Mouse (Mus musculus): ENCODE measurements at regions not wholly inside any gene's neighbourhood (a gene's known extent, or its start where the extent isn't known, plus 50 kb on each side); places are given as distances from the start of the nearest gene placed in this dataset.

- Histone ChIP-seq H3K36me3 (ENCODE audit: insufficient read depth) (no peaks in the 10 kb centered on the region), H3K9me3 (ENCODE audit: low read length) (no peaks in the 10 kb centered on the region), H3K4me1 (ENCODE audit: insufficient read depth) (no peaks in the 10 kb centered on the region), H3K27me3 (ENCODE audit: insufficient read depth, low read length) (no peaks in the 10 kb centered on the region), H3K4me2 (ENCODE audit: low read depth) (peak overlapping the region; percentile 45), H3K4me3 (ENCODE audit: low read depth, low read length) (peak overlapping the region; percentile 16; the same call in 1 of the 2 replicates), H3K27ac (ENCODE audit: low read depth, low read length) (no peak overlapping the region), H3K9ac (no peak overlapping the region)
- no peak for TF ChIP-seq CTCF (IDR thresholded peaks at IDR 0.05; ENCODE audit: low read depth)
- DNase-seq (no peak), ATAC-seq (peak; percentile 50)
- WGBS: 56% methylated on average over 12 of the region's 12 CpGs
Observed at GRCm38 (mm10) chr2:128312659-128313581, 187.1 kb downstream of the Bcl2l11 start.

GRCm38 (mm10) chr2:128313582-128313918 lies 187.7 kb downstream of the Bcl2l11 start:
- H3K4me1 ChIP-seq (ENCODE audit: insufficient read depth): no peaks in the 10 kb centered on the region
- DNase-seq (no peak), ATAC-seq (no peak)
- no peak overlapping the region for H3K4me2 ChIP-seq (ENCODE audit: low read depth)
- no peaks in the 10 kb centered on the region for H3K36me3 ChIP-seq (ENCODE audit: insufficient read depth)
- no peaks in the 10 kb centered on the region for H3K9me3 ChIP-seq (ENCODE audit: low read length)
- no peak for TF ChIP-seq CTCF (IDR thresholded peaks at IDR 0.05; ENCODE audit: low read depth)
- no peak overlapping the region for H3K4me3 ChIP-seq (ENCODE audit: low read depth, low read length)
- H3K27ac ChIP-seq (ENCODE audit: low read depth, low read length): no peak overlapping the region
- H3K9ac ChIP-seq: no peak overlapping the region
- 63% methylated on average over 2 of the region's 2 CpGs for WGBS
- H3K27me3 ChIP-seq (ENCODE audit: insufficient read depth, low read length): no peaks in the 10 kb centered on the region

- no peak overlapping the region for H3K4me2 ChIP-seq (ENCODE audit: low read depth)
- WGBS: 81% methylated on average over 1 of the region's 1 CpGs
- TF ChIP-seq CTCF (IDR thresholded peaks at IDR 0.05; ENCODE audit: low read depth): no peak
Observed at GRCm38 (mm10) chr2:128313948-128314347, 188.1 kb downstream of the Bcl2l11 start.

GRCm38 (mm10) chr2:128316516-128316915 lies 190.7 kb downstream of the Bcl2l11 start:
- H3K4me3 ChIP-seq (ENCODE audit: low read depth, low read length): no peak overlapping the region
- no peak overlapping the region for H3K4me2 ChIP-seq (ENCODE audit: low read depth)
- no peak for TF ChIP-seq CTCF (IDR thresholded peaks at IDR 0.05; ENCODE audit: low read depth)
- DNase-seq: no peak
- no peaks in the 10 kb centered on the region for H3K27me3 ChIP-seq (ENCODE audit: insufficient read depth, low read length)
- 83% methylated on average over 2 of the region's 2 CpGs for WGBS
- no peaks in the 10 kb centered on the region for H3K4me1 ChIP-seq (ENCODE audit: insufficient read depth)
- H3K9me3 ChIP-seq (ENCODE audit: low read length): no peaks in the 10 kb centered on the region
- H3K27ac ChIP-seq (ENCODE audit: low read depth, low read length): no peak overlapping the region
- no peak for ATAC-seq
- H3K36me3 ChIP-seq (ENCODE audit: insufficient read depth): no peaks in the 10 kb centered on the region
- no peak overlapping the region for H3K9ac ChIP-seq

More at GRCm38 (mm10) chr2:128313948-128314347, 188.1 kb downstream of the Bcl2l11 start:
- H3K4me3 ChIP-seq (ENCODE audit: low read depth, low read length): no peak overlapping the region
- no peak for ATAC-seq
- no peaks in the 10 kb centered on the region for H3K36me3 ChIP-seq (ENCODE audit: insufficient read depth)
- DNase-seq: no peak
- no peaks in the 10 kb centered on the region for H3K27me3 ChIP-seq (ENCODE audit: insufficient read depth, low read length)
- no peak overlapping the region for H3K27ac ChIP-seq (ENCODE audit: low read depth, low read length)
- H3K4me1 ChIP-seq (ENCODE audit: insufficient read depth): no peaks in the 10 kb centered on the region
- H3K9me3 ChIP-seq (ENCODE audit: low read length): no peaks in the 10 kb centered on the region
- H3K9ac ChIP-seq: no peak overlapping the region

- ATAC-seq: no peak
- TF ChIP-seq CTCF (IDR thresholded peaks at IDR 0.05; ENCODE audit: low read depth): no peak
- WGBS: 80% methylated on average over 4 of the region's 4 CpGs
Observed at GRCm38 (mm10) chr2:128318266-128318665, 192.4 kb downstream of the Bcl2l11 start.

GRCm38 (mm10) chr2:128318956-128319355 lies 193.1 kb downstream of the Bcl2l11 start:
- DNase-seq: no peak
- H3K4me2 ChIP-seq (ENCODE audit: low read depth): no peak overlapping the region
- ATAC-seq: no peak
- H3K4me1 ChIP-seq (ENCODE audit: insufficient read depth): no peaks in the 10 kb centered on the region
- H3K36me3 ChIP-seq (ENCODE audit: insufficient read depth): no peaks in the 10 kb centered on the region
- H3K4me3 ChIP-seq (ENCODE audit: low read depth, low read length): no peak overlapping the region
- H3K9me3 ChIP-seq (ENCODE audit: low read length): no peaks in the 10 kb centered on the region
- 81% methylated on average over 5 of the region's 5 CpGs for WGBS
- H3K9ac ChIP-seq: no peak overlapping the region
- no peak overlapping the region for H3K27ac ChIP-seq (ENCODE audit: low read depth, low read length)
- no peak for TF ChIP-seq CTCF (IDR thresholded peaks at IDR 0.05; ENCODE audit: low read depth)
- H3K27me3 ChIP-seq (ENCODE audit: insufficient read depth, low read length): no peaks in the 10 kb centered on the region

More at GRCm38 (mm10) chr2:128318266-128318665, 192.4 kb downstream of the Bcl2l11 start:
- no peak for DNase-seq
- Histone ChIP-seq H3K36me3 (ENCODE audit: insufficient read depth) (no peaks in the 10 kb centered on the region), H3K9ac (no peak overlapping the region), H3K4me3 (ENCODE audit: low read depth, low read length) (no peak overlapping the region), H3K27me3 (ENCODE audit: insufficient read depth, low read length) (no peaks in the 10 kb centered on the region), H3K9me3 (ENCODE audit: low read length) (no peaks in the 10 kb centered on the region), H3K4me1 (ENCODE audit: insufficient read depth) (no peaks in the 10 kb centered on the region), H3K4me2 (ENCODE audit: low read depth) (no peak overlapping the region), H3K27ac (ENCODE audit: low read depth, low read length) (no peak overlapping the region)

- WGBS: 36% methylated on average over 2 of the region's 2 CpGs
- no peak overlapping the region for H3K4me3 ChIP-seq (ENCODE audit: low read depth, low read length)
- no peak overlapping the region for H3K27ac ChIP-seq (ENCODE audit: low read depth, low read length)
- DNase-seq: no peak
- H3K9ac ChIP-seq: no peak overlapping the region
- H3K27me3 ChIP-seq (ENCODE audit: insufficient read depth, low read length): no peaks in the 10 kb centered on the region
- peaks cover 6% of the 10 kb centered on the region; the same call in 1 of the 2 replicates for H3K4me1 ChIP-seq (ENCODE audit: insufficient read depth)
- no peak overlapping the region for H3K4me2 ChIP-seq (ENCODE audit: low read depth)
- no peaks in the 10 kb centered on the region for H3K9me3 ChIP-seq (ENCODE audit: low read length)
- H3K36me3 ChIP-seq (ENCODE audit: insufficient read depth): no peaks in the 10 kb centered on the region
- no peak for TF ChIP-seq CTCF (IDR thresholded peaks at IDR 0.05; ENCODE audit: low read depth)
- ATAC-seq: 0 out of 2 replicates have a peak, but pooled peaks have one; percentile 38
Observed at GRCm38 (mm10) chr2:128321475-128321874, 195.6 kb downstream of the Bcl2l11 start.
